Mouse (Mus musculus): ENCODE data around the gene Sox5.

DNA sequence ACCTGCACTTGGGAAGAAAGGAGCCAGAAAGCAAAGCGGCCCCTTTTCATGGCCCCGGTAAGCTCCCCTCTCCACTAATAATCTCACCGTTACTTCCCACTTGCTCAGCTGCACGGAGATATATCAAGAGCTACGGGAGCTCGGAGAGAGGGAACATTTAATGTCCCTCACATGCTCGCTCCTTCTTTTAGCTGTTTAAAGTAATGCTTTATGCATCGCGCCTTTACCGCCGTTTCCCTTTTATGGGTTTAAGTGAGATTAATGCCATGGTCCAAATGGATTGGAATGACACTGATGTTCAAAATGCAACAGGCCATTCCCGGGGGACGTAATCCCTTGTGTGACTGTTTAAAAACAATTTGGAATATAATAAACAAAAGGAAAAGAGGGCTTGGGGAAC lies 783.6 kb downstream of the Sox5 start:
- TF ChIP-seq CTCF (IDR thresholded peaks at IDR 0.05; ENCODE audit: borderline replicate concordance, control insufficient read depth, extremely low read depth, insufficient read depth, low read length, poor library complexity) (no peak), POLR2A (IDR thresholded peaks at IDR 0.05; ENCODE audit: control insufficient read depth, extremely low read depth, insufficient read depth, low read length, poor library complexity) (no peak)
